Mouse (Mus musculus) hindbrain, embryonic 10.5 days (tissue): ENCODE data around the gene Rims4. TPM values are rescaled to one million over a fixed set of nuclear protein-coding genes. Genes with fewer than 3 reads are reported as not detected.

Experiments
- DNase-seq: peaks from one replicate; pipeline ENCODE4 v3.0.0-alpha.2; 2017; ENCODE audit warnings: low spot score
- H3K27ac ChIP-seq: fragments of 300-500 bp; sonication (generic); 2 replicates; pipeline ENCODE4 v1.5.1; 2016; ENCODE audit warnings: mild to moderate bottlenecking, moderate library complexity
- H3K27me3 ChIP-seq: fragments of 300-500 bp; sonication (generic); 2 replicates; pipeline ENCODE4 v1.6.1; 2016; ENCODE audit warnings: mild to moderate bottlenecking; ENCODE audit not compliant: poor library complexity, insufficient read depth, severe bottlenecking
- H3K36me3 ChIP-seq: fragments of 300-500 bp; sonication (generic); 2 replicates; pipeline ENCODE4 v1.6.1; 2016; ENCODE audit warnings: mild to moderate bottlenecking, moderate library complexity
- H3K4me1 ChIP-seq: fragments of 300-500 bp; sonication (generic); replicated peaks from 2 replicates; pipeline ENCODE4 v1.6.1; 2016; ENCODE audit warnings: mild to moderate bottlenecking
- H3K4me3 ChIP-seq: fragments of 300-500 bp; sonication (generic); 2 replicates; pipeline ENCODE4 v1.5.1; 2016; ENCODE audit warnings: mild to moderate bottlenecking, moderate library complexity
- H3K9me3 ChIP-seq: fragments of 300-500 bp; sonication (generic); 2 replicates; pipeline ENCODE4 v1.6.1; 2016; ENCODE audit warnings: mild to moderate bottlenecking, moderate library complexity
- WGBS: fragments of 180-500 bp; shearing (Covaris S2); methylation state at CpG from one replicate; pipeline ENCODE4 v1.1.7; 2016; 5-methylcytosine and 5-hydroxymethylcytosine counted together
- polyA plus RNA-seq: library from polyadenylated mRNA; unstranded; fragments of >200 nt; fragmentation: Nextera tagmentation; extraction: Ambion mirVana; gene quantifications from 2 replicates; pipeline ENCODE4 v1.2.1, GENCODE M21; 2016

Rims4 gene
- polyA plus RNA-seq, 1 experiment from 2014 or later: 1.6 TPM

DNA sequence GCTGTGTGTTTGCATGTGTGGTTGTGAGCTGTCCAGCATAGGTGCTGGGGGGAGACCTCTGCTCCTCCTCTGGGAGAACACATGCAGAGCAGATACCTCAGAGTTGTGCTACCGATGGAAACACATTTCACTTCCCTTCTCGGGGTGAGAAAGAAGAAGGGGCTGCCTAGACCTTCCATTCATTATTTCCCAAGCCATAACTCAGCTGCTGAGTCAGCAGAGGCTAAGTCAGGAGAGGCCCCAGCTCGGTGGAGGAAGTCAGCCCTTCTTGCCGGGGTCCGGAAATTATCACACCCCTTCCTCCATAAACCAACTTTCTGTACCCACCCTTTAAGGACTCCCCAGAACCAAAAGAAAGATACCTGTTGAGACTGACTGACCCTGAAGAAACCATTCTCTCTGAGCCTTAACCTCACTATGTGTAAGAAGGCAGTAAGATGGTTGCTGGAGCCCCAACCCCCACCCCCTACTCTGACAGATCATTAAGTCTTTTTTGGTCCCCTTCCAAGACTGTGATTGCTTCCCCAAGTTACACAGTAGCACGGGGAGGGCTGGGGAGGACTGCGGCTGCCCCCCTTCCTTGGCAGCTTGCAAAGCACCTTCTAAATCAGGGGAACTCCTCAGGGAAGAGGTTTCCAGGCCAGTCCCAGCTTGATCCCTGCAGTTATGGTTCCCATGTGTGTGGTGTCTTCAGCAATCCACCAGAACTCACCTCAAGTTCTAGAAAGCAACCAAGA is 10.1 kb upstream of the Rims4 start:
- H3K4me1 ChIP-seq: 0 out of 2 replicates have a peak, but pooled peaks cover 4% of the 10 kb centered on the region
- H3K4me3 ChIP-seq: no peak overlapping the region
- no peaks in the 10 kb centered on the region for H3K36me3 ChIP-seq
- no peak for DNase-seq
- H3K27ac ChIP-seq: no peak overlapping the region
- WGBS: 78% methylated on average over 7 of the region's 7 CpGs
- H3K27me3 ChIP-seq: peaks cover 5% of the 10 kb centered on the region; the same call in 1 of the 2 replicates
- H3K9me3 ChIP-seq: no peaks in the 10 kb centered on the region

DNA sequence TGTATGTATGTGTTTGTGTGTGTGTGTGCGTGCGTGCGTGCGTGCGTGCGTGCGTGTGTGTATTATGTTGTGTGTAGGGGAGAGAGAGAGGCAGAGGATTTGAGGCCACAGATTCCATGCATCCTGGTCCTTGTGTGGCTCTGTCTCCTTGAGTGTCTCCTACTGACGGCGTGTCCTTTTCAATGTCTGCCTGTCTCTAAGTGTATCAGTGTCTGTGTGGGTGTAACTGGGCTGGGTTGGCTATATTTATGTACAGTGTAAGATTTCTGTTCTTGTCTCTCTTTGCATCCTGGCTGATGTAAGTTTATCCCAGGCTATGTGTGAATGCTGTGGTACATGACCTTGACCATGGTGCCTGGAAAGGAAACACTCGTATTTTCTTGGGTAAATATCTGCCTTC is 6.6 kb upstream of the Rims4 start:
- WGBS: 97% methylated on average over 10 of the region's 10 CpGs

DNA sequence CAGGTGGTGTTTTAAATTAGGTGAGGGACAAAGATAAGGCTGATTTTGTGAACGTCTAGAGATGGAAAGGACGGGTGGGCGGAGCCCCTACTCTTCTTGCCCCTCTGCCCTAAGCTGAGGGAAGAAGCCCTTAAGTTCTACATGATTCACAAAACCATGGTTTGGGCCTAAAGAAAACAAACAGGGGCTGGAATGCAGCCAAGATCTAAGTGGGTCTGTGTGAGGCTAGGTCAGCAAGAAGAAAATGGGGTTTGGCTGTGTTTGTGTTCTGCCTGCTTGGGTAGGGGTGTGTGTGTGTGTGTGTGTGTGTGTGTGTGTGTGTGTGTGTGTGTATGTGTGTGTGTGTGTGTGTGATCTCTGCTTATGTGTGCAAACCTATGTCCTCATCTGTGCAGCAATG is 6.0 kb upstream of the Rims4 start:
- DNase-seq: no peak
- Histone ChIP-seq H3K27ac (no peak overlapping the region), H3K27me3 (peaks cover 45% of the 10 kb centered on the region), H3K4me1 (0 out of 2 replicates have a peak, but pooled peaks cover 4% of the 10 kb centered on the region), H3K36me3 (no peaks in the 10 kb centered on the region), H3K9me3 (no peaks in the 10 kb centered on the region), H3K4me3 (no peak overlapping the region)
- WGBS: 86% methylated on average over 3 of the region's 3 CpGs

More for the DNA sequence above, 6.6 kb upstream of the Rims4 start:
- no peak overlapping the region for H3K4me3 ChIP-seq
- H3K36me3 ChIP-seq: no peaks in the 10 kb centered on the region
- H3K9me3 ChIP-seq: no peaks in the 10 kb centered on the region
- DNase-seq: no peak
- 0 out of 2 replicates have a peak, but pooled peaks cover 4% of the 10 kb centered on the region for H3K4me1 ChIP-seq
- peaks cover 40% of the 10 kb centered on the region for H3K27me3 ChIP-seq
- H3K27ac ChIP-seq: no peak overlapping the region

DNA sequence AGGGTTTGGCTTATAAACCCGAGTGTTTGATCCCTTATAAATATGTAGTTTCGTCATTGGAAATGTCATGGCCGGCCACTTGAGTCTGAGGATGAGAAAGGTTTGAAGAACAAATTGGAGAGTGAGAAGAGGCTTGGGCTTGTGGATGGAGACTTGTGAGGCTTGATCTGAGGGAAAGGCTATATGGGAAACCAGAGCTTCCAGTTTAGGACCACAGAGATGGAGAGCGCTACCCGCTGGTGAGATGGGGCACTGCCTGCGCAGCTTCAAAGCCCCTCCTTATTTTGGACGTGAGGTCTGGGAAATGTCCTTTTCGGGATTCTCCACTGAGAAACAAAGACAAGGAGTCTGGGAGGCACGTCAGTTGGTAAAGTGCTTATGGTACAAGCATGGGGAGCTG is 4.6 kb upstream of the Rims4 start:
- H3K27me3 ChIP-seq: peaks cover 59% of the 10 kb centered on the region
- peaks cover 15% of the 10 kb centered on the region for H3K4me1 ChIP-seq
- H3K36me3 ChIP-seq: no peaks in the 10 kb centered on the region
- H3K9me3 ChIP-seq: no peaks in the 10 kb centered on the region
- WGBS: 56% methylated on average over 9 of the region's 9 CpGs
- DNase-seq: no peak
- H3K4me3 ChIP-seq: no peak overlapping the region
- H3K27ac ChIP-seq: no peak overlapping the region

DNA sequence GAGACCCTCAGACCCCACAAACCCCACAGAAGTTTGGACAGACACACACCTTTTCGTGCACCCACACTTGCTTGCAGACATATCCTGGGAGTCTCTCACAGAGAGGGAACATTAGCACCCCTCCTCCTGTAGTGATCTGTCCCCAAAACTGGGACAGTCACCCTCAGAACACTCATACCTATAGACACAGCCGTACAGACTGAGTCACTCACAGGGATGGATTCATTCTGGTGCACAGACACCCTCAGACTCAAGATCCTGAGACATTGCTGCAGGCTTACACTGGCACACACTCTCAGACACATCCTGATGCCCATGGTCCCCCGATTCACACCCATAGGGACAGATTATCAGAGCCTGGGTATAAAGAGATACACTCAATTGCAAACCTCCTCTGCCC is 1.1 kb upstream of the Rims4 start:
- Histone ChIP-seq H3K27ac (no peak overlapping the region), H3K27me3 (peaks cover 94% of the 10 kb centered on the region), H3K4me3 (no peak overlapping the region), H3K36me3 (no peaks in the 10 kb centered on the region), H3K9me3 (no peaks in the 10 kb centered on the region), H3K4me1 (peaks cover 16% of the 10 kb centered on the region)
- no peak for DNase-seq
- 77% methylated on average over 3 of the region's 3 CpGs for WGBS

DNA sequence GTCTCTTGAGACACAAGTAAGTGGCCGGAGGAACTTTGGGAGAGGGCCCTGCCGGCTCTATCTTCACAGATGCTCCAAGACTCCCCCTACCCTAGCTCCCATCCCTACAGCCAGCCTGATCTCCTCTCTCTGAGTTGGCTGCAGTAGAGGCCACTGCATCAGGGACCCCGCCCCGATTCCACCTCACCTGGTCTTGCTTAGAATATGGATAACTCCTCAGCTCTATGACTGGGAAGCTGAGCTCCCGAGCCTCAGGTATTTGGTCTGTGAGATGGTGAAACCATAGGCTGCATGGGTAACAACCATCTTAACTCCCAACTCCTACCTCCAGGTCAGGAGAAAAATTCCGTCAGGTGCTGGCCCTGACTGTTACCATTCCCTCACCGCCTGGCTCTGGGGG is 1.8 kb downstream of the Rims4 start:
- peaks cover 30% of the 10 kb centered on the region for H3K4me1 ChIP-seq
- no peak overlapping the region for H3K4me3 ChIP-seq
- no peak for DNase-seq
- no peaks in the 10 kb centered on the region for H3K9me3 ChIP-seq
- WGBS: 80% methylated on average over 7 of the region's 7 CpGs
- H3K27ac ChIP-seq: no peak overlapping the region
- no peaks in the 10 kb centered on the region for H3K36me3 ChIP-seq
- peaks cover 84% of the 10 kb centered on the region for H3K27me3 ChIP-seq

DNA sequence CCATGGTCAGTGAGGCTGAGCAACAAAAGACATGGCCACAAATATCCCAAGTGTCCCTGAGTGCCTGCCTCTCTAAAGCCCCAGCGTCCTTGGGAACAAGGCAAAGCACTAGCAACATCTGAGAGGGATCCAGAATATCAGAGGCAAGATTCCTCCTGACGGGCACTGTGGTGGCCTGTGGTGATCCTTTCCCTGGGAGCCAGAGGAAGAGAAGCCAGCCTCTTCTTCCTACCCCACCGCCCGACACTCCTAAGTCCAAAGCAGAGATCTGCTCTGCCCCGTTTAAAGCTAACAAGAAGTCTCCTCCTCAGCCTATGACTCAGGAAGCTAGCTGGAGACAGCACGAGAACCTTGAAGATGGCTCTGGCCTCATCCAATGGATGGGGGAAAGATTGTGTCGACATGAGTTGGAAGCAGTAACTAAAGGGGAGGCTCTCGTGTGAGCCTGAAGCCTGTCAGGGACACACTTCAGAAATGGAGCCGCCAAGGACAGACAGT is 3.1 kb downstream of the Rims4 start:
- H3K27me3 ChIP-seq: peaks cover 70% of the 10 kb centered on the region
- H3K4me3 ChIP-seq: no peak overlapping the region
- 72% methylated on average over 9 of the region's 9 CpGs for WGBS
- no peaks in the 10 kb centered on the region for H3K36me3 ChIP-seq
- H3K27ac ChIP-seq: no peak overlapping the region
- no peaks in the 10 kb centered on the region for H3K9me3 ChIP-seq
- H3K4me1 ChIP-seq: peaks cover 33% of the 10 kb centered on the region
- DNase-seq: no peak

DNA sequence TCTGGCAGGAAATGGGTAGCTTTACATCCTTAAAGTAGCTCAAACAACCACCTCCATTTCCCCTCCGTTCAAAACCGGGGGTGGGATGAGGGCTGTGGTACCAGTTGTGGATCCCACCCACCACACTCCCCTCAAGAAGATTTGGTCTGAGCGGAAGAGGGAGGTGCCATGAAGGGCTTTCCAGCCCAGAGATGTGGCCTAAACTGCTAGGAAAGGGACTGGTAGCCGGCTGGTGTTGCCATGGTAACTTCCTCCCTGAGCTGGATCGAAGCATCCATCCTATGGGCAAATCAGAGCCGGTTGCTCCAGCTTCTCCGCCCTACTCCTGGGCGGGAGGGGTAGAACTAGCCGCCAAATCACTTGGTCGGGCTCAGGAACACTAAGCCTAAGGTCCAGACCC is 4.4 kb downstream of the Rims4 start:
- no peak overlapping the region for H3K4me3 ChIP-seq
- DNase-seq: peak; percentile 52
- WGBS: 3% methylated on average over 10 of the region's 10 CpGs

DNA sequence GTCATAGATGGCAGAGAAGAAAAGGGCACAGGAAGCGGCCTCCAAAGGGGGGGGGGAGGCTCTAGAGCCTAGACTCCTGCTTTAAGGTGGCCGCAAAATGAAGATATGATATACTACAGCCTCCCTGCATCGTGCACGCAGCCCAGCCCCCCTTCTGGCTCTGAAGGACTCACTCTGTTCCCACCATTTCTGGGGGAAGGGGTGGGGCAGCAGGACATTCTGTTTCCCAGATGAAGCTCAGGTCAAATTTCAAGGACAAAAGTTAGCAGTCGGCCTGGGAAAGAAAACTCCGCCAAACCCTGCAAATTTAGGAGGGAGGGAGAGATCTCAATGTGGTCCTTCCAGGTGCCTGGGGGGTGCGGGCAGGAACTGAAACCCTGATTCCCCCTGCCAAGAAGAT is 4.8 kb downstream of the Rims4 start:
- H3K4me3 ChIP-seq: no peak overlapping the region
- no peak overlapping the region for H3K27ac ChIP-seq
- H3K4me1 ChIP-seq: peaks cover 27% of the 10 kb centered on the region
- no peak for DNase-seq
- WGBS: 32% methylated on average over 7 of the region's 7 CpGs
- no peaks in the 10 kb centered on the region for H3K9me3 ChIP-seq
- H3K36me3 ChIP-seq: no peaks in the 10 kb centered on the region
- peaks cover 54% of the 10 kb centered on the region for H3K27me3 ChIP-seq

More for the DNA sequence above, 4.4 kb downstream of the Rims4 start:
- H3K27me3 ChIP-seq: peaks cover 58% of the 10 kb centered on the region
- no peaks in the 10 kb centered on the region for H3K36me3 ChIP-seq
- H3K9me3 ChIP-seq: no peaks in the 10 kb centered on the region
- H3K27ac ChIP-seq: no peak overlapping the region
- H3K4me1 ChIP-seq: peaks cover 31% of the 10 kb centered on the region

DNA sequence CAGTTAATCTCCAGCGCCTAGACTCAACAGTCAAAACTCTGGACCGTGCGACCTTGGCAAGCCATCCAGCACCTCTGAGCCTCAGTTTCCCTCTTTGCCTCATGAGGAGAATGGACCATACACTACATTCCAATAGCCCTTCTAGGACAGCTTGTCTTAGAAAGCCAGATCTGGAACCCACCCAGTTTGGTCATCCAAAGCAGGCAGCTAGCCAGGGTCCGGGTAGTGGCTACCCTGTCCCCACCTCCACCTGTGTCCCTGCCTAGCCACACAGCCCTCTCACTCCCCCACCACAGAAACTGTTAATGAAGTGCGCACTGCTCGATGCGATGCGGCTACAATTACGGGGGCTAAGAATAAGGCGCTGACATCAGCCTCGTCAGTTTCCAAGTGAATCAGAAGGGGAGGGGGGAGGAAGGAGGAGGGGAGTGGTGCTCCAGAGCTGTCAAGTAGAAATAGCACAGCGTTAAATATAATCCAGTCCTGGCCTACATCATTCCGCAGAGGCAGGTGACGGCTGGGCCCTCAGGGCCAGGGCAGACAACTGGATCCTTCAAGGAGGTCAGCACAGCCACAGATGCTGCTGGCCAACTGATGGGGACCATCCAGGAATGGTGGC is 6.5 kb downstream of the Rims4 start:
- Histone ChIP-seq H3K27ac (no peak overlapping the region), H3K9me3 (no peaks in the 10 kb centered on the region), H3K36me3 (no peaks in the 10 kb centered on the region), H3K4me1 (peaks cover 18% of the 10 kb centered on the region), H3K27me3 (peaks cover 36% of the 10 kb centered on the region), H3K4me3 (no peak overlapping the region)
- no peak for DNase-seq
- 87% methylated on average over 14 of the region's 14 CpGs for WGBS

DNA sequence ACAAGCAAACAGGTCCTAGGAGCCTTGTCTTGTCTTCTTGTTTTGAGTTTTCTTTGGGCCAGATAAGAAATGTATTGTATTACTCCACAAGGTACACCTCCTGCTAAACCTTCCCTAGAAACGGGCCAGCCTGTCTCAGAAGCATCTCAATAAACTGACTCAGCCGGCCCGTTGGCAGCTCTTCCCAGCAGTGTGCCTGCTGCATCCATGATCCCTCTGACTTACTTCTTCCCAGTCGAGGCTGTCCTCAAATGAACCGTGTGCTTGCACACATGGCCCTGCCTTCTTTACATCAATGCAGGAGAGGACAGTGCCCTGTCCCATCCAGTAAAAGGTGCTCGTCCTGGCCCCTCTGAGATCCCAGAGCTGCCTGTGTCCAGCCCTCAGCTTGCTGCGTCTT is 8.9 kb downstream of the Rims4 start:
- Histone ChIP-seq H3K4me1 (peaks cover 22% of the 10 kb centered on the region), H3K27me3 (peaks cover 13% of the 10 kb centered on the region; the same call in 1 of the 2 replicates), H3K4me3 (no peak overlapping the region), H3K27ac (no peak overlapping the region), H3K9me3 (no peaks in the 10 kb centered on the region), H3K36me3 (no peaks in the 10 kb centered on the region)
- no peak for DNase-seq
- 84% methylated on average over 7 of the region's 7 CpGs for WGBS

DNA sequence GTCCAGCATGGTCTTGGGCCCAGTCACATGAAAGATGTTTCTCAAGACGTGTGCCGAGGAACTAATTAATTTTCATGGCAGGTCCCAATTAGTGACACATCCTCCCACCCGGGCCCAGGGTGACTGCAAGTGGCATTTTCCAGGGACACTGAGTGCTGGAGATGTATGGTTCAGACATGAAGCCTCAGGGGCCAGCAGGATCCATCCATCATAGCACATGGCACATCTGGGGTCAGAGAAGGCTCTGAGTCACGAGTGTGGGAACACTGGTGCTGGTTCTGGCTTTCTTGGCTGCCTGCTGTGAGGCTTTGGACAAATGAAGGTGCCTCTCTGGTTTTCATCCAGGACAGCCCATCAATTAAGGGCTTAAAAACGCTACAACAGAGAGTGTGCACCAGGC is 11.4 kb downstream of the Rims4 start:
- Histone ChIP-seq H3K27ac (no peak overlapping the region), H3K9me3 (no peaks in the 10 kb centered on the region), H3K4me1 (peaks cover 11% of the 10 kb centered on the region; the same call in 1 of the 2 replicates), H3K27me3 (no peaks in the 10 kb centered on the region), H3K4me3 (no peak overlapping the region), H3K36me3 (no peaks in the 10 kb centered on the region)
- no peak for DNase-seq
- WGBS: 68% methylated on average over 5 of the region's 5 CpGs

DNA sequence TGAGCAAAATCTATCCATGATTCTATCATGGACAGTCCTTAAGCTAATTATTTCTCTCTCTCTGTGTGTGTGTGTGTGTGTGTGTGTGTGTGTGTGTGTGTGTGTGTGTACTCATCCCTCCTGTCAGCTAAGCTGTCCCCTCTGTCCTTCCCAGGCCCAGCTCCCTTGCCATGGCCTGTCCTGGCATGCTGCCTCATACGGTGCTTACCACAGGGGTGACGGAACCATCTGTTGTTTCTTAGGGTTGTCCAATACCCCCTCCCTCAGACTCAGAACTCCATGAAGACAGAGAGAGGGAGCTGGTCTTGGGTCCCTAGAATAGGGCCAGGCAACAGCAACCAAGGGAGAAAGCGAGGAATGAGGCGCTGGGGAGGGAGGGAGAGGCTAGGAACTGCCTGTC is 14.2 kb downstream of the Rims4 start:
- Histone ChIP-seq H3K9me3 (no peaks in the 10 kb centered on the region), H3K4me1 (peaks cover 12% of the 10 kb centered on the region; the same call in 1 of the 2 replicates), H3K27me3 (no peaks in the 10 kb centered on the region), H3K27ac (no peak overlapping the region), H3K4me3 (no peak overlapping the region), H3K36me3 (no peaks in the 10 kb centered on the region)
- WGBS: 82% methylated on average over 4 of the region's 4 CpGs
- no peak for DNase-seq
